Mouse (Mus musculus) olfactory bulb, adult 2 months (tissue): ENCODE measurements at regions not wholly inside any gene's neighbourhood (a gene's known extent, or its start where the extent isn't known, plus 50 kb on each side); places are given as distances from the start of the nearest gene placed in this dataset.

Source experiments
- CTCF ChIP-seq: fragments of 200-500 bp; IDR thresholded peaks from 2 replicates; pipeline ENCODE4 v1.5.1; 2012; ENCODE audit warnings: low read depth, mild to moderate bottlenecking, low read length, moderate library complexity; ENCODE audit not compliant: insufficient read depth
- POLR2A ChIP-seq: fragments of 200-500 bp; IDR thresholded peaks from 2 replicates; pipeline ENCODE4 v1.6.1; 2012; ENCODE audit warnings: mild to moderate bottlenecking, low read depth, low read length, moderate library complexity; ENCODE audit not compliant: insufficient read depth

DNA sequence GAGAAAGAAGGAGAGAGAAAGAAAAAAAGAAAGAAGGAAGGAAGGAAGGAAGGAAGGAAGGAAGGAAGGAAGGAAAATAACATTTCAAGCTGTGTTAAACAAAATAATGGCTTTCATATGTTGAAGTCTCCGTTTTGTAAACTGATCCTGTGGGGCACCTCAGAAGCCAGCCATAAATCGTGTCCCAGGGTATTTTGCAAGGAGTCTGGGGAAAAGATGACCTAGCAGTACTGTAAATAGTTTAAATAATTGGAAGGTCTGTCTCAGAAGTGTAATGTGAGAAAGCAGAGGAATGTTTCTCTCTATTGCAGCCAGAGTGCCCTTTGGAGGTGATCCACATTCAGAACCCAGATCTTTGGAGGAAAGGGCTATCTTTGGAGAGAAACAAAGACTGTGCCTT, 677.5 kb downstream of the 5730522E02Rik start:
- TF ChIP-seq CTCF (no peak), POLR2A (no peak)
